ENCODE assay signal across 18 mouse cellular contexts in the genomic region with DNA sequence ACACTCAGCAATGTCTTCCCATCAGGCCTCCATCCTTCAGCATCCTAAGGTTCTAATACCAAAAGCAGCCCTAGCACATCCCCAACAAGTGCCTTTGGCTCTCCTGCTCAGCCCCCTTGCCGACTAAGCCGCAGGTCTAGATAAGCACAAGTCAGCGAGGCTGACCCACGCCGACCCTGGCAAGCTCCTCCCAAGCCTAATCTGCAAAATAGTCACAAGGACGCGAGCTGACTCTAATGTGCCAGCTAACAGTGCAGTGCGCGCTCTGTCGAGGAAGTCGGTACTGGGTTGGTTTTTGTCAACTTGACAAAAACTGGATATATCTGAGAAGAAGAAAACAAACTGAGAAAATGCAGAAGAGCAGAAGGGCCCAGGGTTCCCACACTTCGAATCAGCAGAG. TPM values are rescaled to one million over a fixed set of nuclear protein-coding genes. Genes with fewer than 3 reads are reported as not detected.
DNase-seq lines count a peak whose midpoint lies in the region; ATAC-seq and TF ChIP-seq lines count a peak whose summit lies in the region.
"Had no signal": no experiment of that assay in that cellular context is flagged by ENCODE, and none has a peak within 500 bp of the region (broad histone marks: within the 10 kb centered on the region; RNA-seq: fewer than 3 reads in every experiment).

No protein-coding gene starts in this region.

- H3K4me3 ChIP-seq in heart, embryonic 16.5 days (ENCODE audit: low read length) = no peak overlapping the region
- H3K4me3 ChIP-seq in stomach, postnatal 0 days (ENCODE audit: low read depth, low read length) = no peak overlapping the region
- H3K4me3 ChIP-seq: embryonic facial prominence, embryonic 13.5 days; forebrain, embryonic 10.5 days; kidney, embryonic 15.5 days; limb, embryonic 15.5 days; midbrain, embryonic 12.5 days had no signal

- DNase-seq in ovary, postnatal 36 days (ENCODE audit: low spot score) = peak; percentile 66
- DNase-seq in ovary, postnatal 10 days (ENCODE audit: low spot score) = no peak
- peak; percentile 34 for DNase-seq in stomach, postnatal 0 days (ENCODE audit: low spot score)
- no peak for DNase-seq in urinary bladder, adult 2 months (ENCODE audit: low spot score)
- no peak for DNase-seq in neural tube, embryonic 10.5 days (ENCODE audit: extremely low spot score, low spot score)
- DNase-seq in right cerebral cortex, postnatal 36 days (ENCODE audit: low spot score in 2 of 2) = no peak
- DNase-seq: cerebellum, postnatal 36 days; lung, postnatal 10 days; retina, postnatal 1 day; spleen, adult 18-20 months had no signal

- H3K36me3 ChIP-seq in heart, embryonic 16.5 days (ENCODE audit: control insufficient read depth, insufficient read depth) = no peaks in the 10 kb centered on the region
- H3K36me3 ChIP-seq in stomach, postnatal 0 days (ENCODE audit: control insufficient read depth, insufficient read depth, low read length) = no peaks in the 10 kb centered on the region
- H3K36me3 ChIP-seq: embryonic facial prominence, embryonic 13.5 days; forebrain, embryonic 10.5 days; kidney, embryonic 15.5 days; limb, embryonic 15.5 days; midbrain, embryonic 12.5 days had no signal

- no peaks in the 10 kb centered on the region for H3K27me3 ChIP-seq in heart, embryonic 16.5 days (ENCODE audit: control insufficient read depth, insufficient read depth, low read length)
- no peaks in the 10 kb centered on the region for H3K27me3 ChIP-seq in stomach, postnatal 0 days (ENCODE audit: control insufficient read depth, insufficient read depth, low read length)
- H3K27me3 ChIP-seq: embryonic facial prominence, embryonic 13.5 days; limb, embryonic 15.5 days; midbrain, embryonic 12.5 days had no signal

- TF ChIP-seq CTCF in stomach, postnatal 0 days (IDR thresholded peaks at IDR 0.05; ENCODE audit: low read depth) = no peak

- H3K4me1 ChIP-seq in heart, embryonic 16.5 days (ENCODE audit: control insufficient read depth, insufficient read depth, low read length) = peaks cover 16% of the 10 kb centered on the region
- no peaks in the 10 kb centered on the region for H3K4me1 ChIP-seq in stomach, postnatal 0 days (replicated peaks; ENCODE audit: control insufficient read depth, insufficient read depth)

- H3K9me3 ChIP-seq in heart, embryonic 16.5 days (replicated peaks; ENCODE audit: control insufficient read depth, low read length) = no peaks in the 10 kb centered on the region
- H3K9me3 ChIP-seq in stomach, postnatal 0 days (ENCODE audit: control insufficient read depth, low read length) = no peaks in the 10 kb centered on the region
- H3K9me3 ChIP-seq: embryonic facial prominence, embryonic 13.5 days; forebrain, embryonic 10.5 days; kidney, embryonic 15.5 days; limb, embryonic 15.5 days; midbrain, embryonic 12.5 days had no signal

- no peak overlapping the region for H3K4me2 ChIP-seq in heart, embryonic 16.5 days (ENCODE audit: low read depth, low read length)
- H3K4me2 ChIP-seq in stomach, postnatal 0 days (replicated peaks; ENCODE audit: low read depth) = no peak overlapping the region
- H3K4me2 ChIP-seq: embryonic facial prominence, embryonic 13.5 days; kidney, embryonic 15.5 days; limb, embryonic 15.5 days; midbrain, embryonic 12.5 days had no signal

- no peak overlapping the region for H3K9ac ChIP-seq in heart, embryonic 16.5 days (ENCODE audit: low read length)
- H3K9ac ChIP-seq in stomach, postnatal 0 days (ENCODE audit: low read length) = no peak overlapping the region
- H3K9ac ChIP-seq: embryonic facial prominence, embryonic 13.5 days; kidney, embryonic 15.5 days; limb, embryonic 15.5 days; midbrain, embryonic 12.5 days had no signal

- peak; percentile 65; the same call in 1 of the 2 replicates for ATAC-seq in common myeloid progenitor, adult 5-6 weeks (replicated peaks; ENCODE audit: low read depth, poor library complexity, severe bottlenecking)
- ATAC-seq in heart, embryonic 16.5 days (replicated peaks; ENCODE audit: extremely low read depth, insufficient read depth, low FRiP score) = peak; percentile 72; the same call in 1 of the 2 replicates
- no peak for ATAC-seq in stomach, postnatal 0 days (ENCODE audit: low FRiP score, low TSS enrichment)
- ATAC-seq: hindbrain, postnatal 0 days had no signal

- no peak overlapping the region for H3K27ac ChIP-seq in heart, embryonic 16.5 days (ENCODE audit: low read length)
- H3K27ac ChIP-seq in stomach, postnatal 0 days (replicated peaks) = no peak overlapping the region
- H3K27ac ChIP-seq: embryonic facial prominence, embryonic 13.5 days; forebrain, embryonic 10.5 days; hindbrain, postnatal 0 days; kidney, embryonic 15.5 days; limb, embryonic 15.5 days; midbrain, embryonic 12.5 days had no signal

- 17% methylated on average over 12 of the region's 12 CpGs for WGBS in heart, embryonic 16.5 days
- 28% methylated on average over 12 of the region's 12 CpGs for WGBS in stomach, postnatal 0 days

- TF ChIP-seq EP300 in stomach, postnatal 0 days (optimal IDR thresholded peaks at IDR 0.05) = no peak

RNA-seq across cellular contexts. Expression of a gene that starts 53.5 kb away (rescaled TPM):
- total RNA-seq in common myeloid progenitor, adult 5-6 weeks (2017) = 8.2 and 11.6 TPM in 2 replicates
- polyA plus RNA-seq in heart, embryonic 16.5 days (2015; fragmentation: Nextera tagmentation; extraction: Ambion mirVana) = 2.6 and 3.8 TPM in 2 replicates
- 2.7 and 2.9 TPM in 2 replicates for polyA plus RNA-seq in stomach, postnatal 0 days (2015; fragmentation: Nextera tagmentation; extraction: Ambion mirVana)
- polyA plus RNA-seq in urinary bladder, adult 2 months (2012; rRNA removed) = 24.7 and 25.8 TPM in 2 replicates

Comparison
In these comparisons a context has a peak if more than half of its experiments do, and no peak if none do; other contexts are left out.
1. DNase-seq: peak in ovary, postnatal 36 days (single experiment) and stomach, postnatal 0 days (single experiment); none in ovary, postnatal 10 days (single experiment), urinary bladder, adult 2 months (single experiment), neural tube, embryonic 10.5 days (single experiment) and right cerebral cortex, postnatal 36 days (0 of 2).